Mouse (Mus musculus) E14TG2a.4 (cell line): ENCODE data around the gene Celf2.

Source experiments
- CTCF ChIP-seq: conservative IDR thresholded peaks from 2 replicates; pipeline ENCODE4 v1.5.1; 2014; ENCODE audit warnings: low read length
- NANOG ChIP-seq: IDR thresholded peaks from 2 replicates; pipeline ENCODE4 v1.6.1; 2014; ENCODE audit warnings: borderline replicate concordance, low read length, mixed read lengths

DNA sequence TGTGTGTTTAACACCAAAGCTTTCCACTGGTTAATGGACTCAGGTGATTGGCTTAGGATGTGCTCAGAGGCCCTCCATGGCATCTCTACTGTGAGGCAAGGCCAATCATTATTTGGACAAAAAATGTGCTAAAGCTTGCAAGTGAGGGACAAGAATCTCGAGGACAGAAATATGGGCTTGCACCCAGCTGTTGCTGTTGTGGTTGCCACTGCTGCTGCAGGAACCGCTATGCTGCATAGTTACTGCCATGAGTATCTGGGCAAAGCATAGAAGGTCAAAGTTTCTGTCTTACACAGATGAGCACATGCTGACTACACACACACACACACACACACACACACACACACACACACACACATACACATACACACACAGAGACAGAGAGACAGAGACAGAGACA is 24.8 kb upstream of the Celf2 start:
- TF ChIP-seq CTCF (no peak), NANOG (no peak)
